ENCODE assay signal across 8 mouse cellular contexts in the genomic region with DNA sequence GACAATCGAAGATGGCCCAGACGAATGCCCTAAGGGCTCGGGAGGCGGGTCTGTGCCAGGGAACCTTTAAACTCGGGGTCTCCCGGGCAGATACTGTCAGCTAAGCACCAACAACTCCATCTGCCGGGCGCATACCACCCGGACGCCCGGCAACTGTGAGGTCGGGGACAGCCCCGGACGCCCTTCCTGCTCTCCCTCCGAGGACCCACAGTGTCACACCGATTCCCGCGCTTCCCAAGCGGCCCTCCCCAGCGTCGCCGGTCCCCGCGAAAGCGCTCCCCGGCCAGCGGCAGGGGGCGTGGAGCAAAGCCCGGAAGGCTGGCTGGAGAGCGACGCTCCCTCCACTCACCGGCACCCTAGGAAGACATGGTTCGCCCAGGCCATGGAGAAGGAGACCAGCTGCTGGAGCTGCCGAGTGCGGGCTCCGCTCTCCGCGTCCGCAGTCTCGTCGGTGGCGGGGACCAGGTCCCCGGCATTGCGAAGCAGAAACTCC. TPM values are rescaled to one million over a fixed set of nuclear protein-coding genes. Genes with fewer than 3 reads are reported as not detected.
DNase-seq lines count a peak whose midpoint lies in the region; ATAC-seq and TF ChIP-seq lines count a peak whose summit lies in the region.

No protein-coding gene starts in this region.

- in situ Hi-C loops in Patski (cut with MboI; ENCODE audit: low pct_unique_long_range_greater_than_20kb): no loop called here

- POLR2A ChIA-PET in Patski (lab: Charles Lee): no interaction called here

- no peaks in the 10 kb centered on the region for H3K27me3 ChIP-seq in Patski
- H3K27me3 ChIP-seq in forebrain, embryonic 10.5 days (ENCODE audit: poor library complexity, severe bottlenecking): no peaks in the 10 kb centered on the region
- H3K27me3 ChIP-seq in kidney, embryonic 14.5 days (ENCODE audit: control insufficient read depth, insufficient read depth, low read length): no peaks in the 10 kb centered on the region
- no peaks in the 10 kb centered on the region for H3K27me3 ChIP-seq in splenic B cell, adult 2 months (ENCODE audit: control insufficient read depth, insufficient read depth, low read length, poor library complexity, severe bottlenecking)

- no peak for TF ChIP-seq CTCF in Patski (IDR thresholded peaks at IDR 0.05)

- H3K27ac ChIP-seq in forebrain, embryonic 10.5 days: peak overlapping the region; percentile 95
- H3K27ac ChIP-seq in kidney, embryonic 14.5 days (ENCODE audit: low read depth, low read length): peak overlapping the region; percentile 91
- H3K27ac ChIP-seq in macrophage: 0 out of 2 replicates have a peak overlapping the region, but pooled peaks have one; percentile 9

- peak; percentile 8 for DNase-seq in layer of hippocampus, adult 11-12 months (ENCODE audit: low spot score)
- DNase-seq in layer of hippocampus, adult 9-10 months (ENCODE audit: low spot score): no peak
- DNase-seq in Patski (ENCODE audit: low read depth, low spot score): no peak
- DNase-seq in forebrain, embryonic 10.5 days (ENCODE audit: extremely low spot score, low spot score): no peak
- DNase-seq in splenic B cell, adult 2 months (ENCODE audit: low read depth, low spot score): peak; percentile 56
- no peak for DNase-seq in ovary, postnatal 14 days (ENCODE audit: low spot score)

- no peaks in the 10 kb centered on the region for H3K9me3 ChIP-seq in forebrain, embryonic 10.5 days
- H3K9me3 ChIP-seq in kidney, embryonic 14.5 days (ENCODE audit: control insufficient read depth, low read length): no peaks in the 10 kb centered on the region

- peaks cover 27% of the 10 kb centered on the region for H3K79me2 ChIP-seq in macrophage (ENCODE audit: inconsistent target)

- peak overlapping the region; percentile 89 for H3K9ac ChIP-seq in kidney, embryonic 14.5 days (ENCODE audit: low read depth, low read length)

- H3K36me3 ChIP-seq in forebrain, embryonic 10.5 days (replicated peaks): peaks cover 38% of the 10 kb centered on the region
- peaks cover 23% of the 10 kb centered on the region for H3K36me3 ChIP-seq in kidney, embryonic 14.5 days (ENCODE audit: control insufficient read depth, insufficient read depth, low read length)
- peaks cover 13% of the 10 kb centered on the region; the same call in 1 of the 2 replicates for H3K36me3 ChIP-seq in macrophage (ENCODE audit: inconsistent target)
- no peaks in the 10 kb centered on the region; the same call in 1 of the 2 replicates for H3K36me3 ChIP-seq in splenic B cell, adult 2 months (ENCODE audit: control insufficient read depth, insufficient read depth, low read length, poor library complexity, severe bottlenecking)

- peaks cover 19% of the 10 kb centered on the region for H3K4me1 ChIP-seq in forebrain, embryonic 10.5 days
- H3K4me1 ChIP-seq in kidney, embryonic 14.5 days (ENCODE audit: control insufficient read depth, insufficient read depth, low read length): peaks cover 5% of the 10 kb centered on the region

- peak; percentile 41 for ATAC-seq in Patski
- ATAC-seq in kidney, embryonic 14.5 days (ENCODE audit: low FRiP score, low TSS enrichment): peak; percentile 61

- CTCF ChIA-PET in Patski (lab: Charles Lee): no interaction called here

- H3K4me2 ChIP-seq in kidney, embryonic 14.5 days (replicated peaks; ENCODE audit: low read depth, low read length): peak overlapping the region; percentile 74

- under 1% methylated on average over 44 of the region's 44 CpGs for WGBS in forebrain, embryonic 10.5 days
- WGBS in kidney, embryonic 14.5 days: 0% methylated on average over 35 of the region's 44 CpGs
- WGBS in macrophage (ENCODE audit: missing documents): 1% methylated on average over 43 of the region's 44 CpGs

- H3K4me3 ChIP-seq in forebrain, embryonic 10.5 days: peak overlapping the region; percentile 97
- H3K4me3 ChIP-seq in kidney, embryonic 14.5 days (ENCODE audit: low read length): peak overlapping the region; percentile 98
- peak overlapping the region; percentile 85 for H3K4me3 ChIP-seq in macrophage (ENCODE audit: inconsistent target)

RNA-seq across cellular contexts. Expression of a gene that starts 0.5 kb away (rescaled TPM):
- 13.1 TPM for polyA plus RNA-seq in Patski (2021)
- polyA plus RNA-seq in forebrain, embryonic 10.5 days (2016; fragmentation: Nextera tagmentation; extraction: Ambion mirVana): 34.8 and 37.3 TPM in 2 replicates
- polyA plus RNA-seq in kidney, embryonic 14.5 days (2014; fragmentation: Nextera tagmentation; extraction: Ambion mirVana): 26.0 and 33.7 TPM in 2 replicates
- 10 to 100 TPM in 7 of 26 experiments, 1 to 10 TPM in 17, under 1 TPM in 2; 0.76 to 16.1 (median 5.2) TPM for total RNA-seq in macrophage (2018; cell fraction: chromatin; rRNA removed)
- total RNA-seq in macrophage (2018; cell fraction: cytosol; rRNA removed): 1 to 10 TPM; 2.3 to 7.0 (median 4.0) TPM
- total RNA-seq in macrophage (2018; cell fraction: nucleus; rRNA removed): 10 to 100 TPM in 5 of 26 experiments, 1 to 10 TPM in 21; 1.8 to 14.8 (median 4.4) TPM
- 4.7 to 7.6 TPM (median 5.2 TPM) in 3 replicates for polyA plus RNA-seq in macrophage (2018)

RNA-seq across cellular contexts. Expression of a gene that starts 37.9 kb away (rescaled TPM):
- polyA plus RNA-seq in Patski (2021) (27.2 TPM), macrophage (2018) (12.1 to 21.8 TPM (median 18.8 TPM) in 3 replicates)
- 10.9 and 13.5 TPM in 2 replicates for polyA plus RNA-seq in forebrain, embryonic 10.5 days (2016; fragmentation: Nextera tagmentation; extraction: Ambion mirVana)
- 15.0 and 22.4 TPM in 2 replicates for polyA plus RNA-seq in kidney, embryonic 14.5 days (2014; fragmentation: Nextera tagmentation; extraction: Ambion mirVana)
- total RNA-seq in macrophage (2018; cell fraction: chromatin; rRNA removed): 10 to 100 TPM in 24 of 26 experiments, 1 to 10 TPM in 2; 9.6 to 43.9 (median 24.9) TPM
- 10 to 100 TPM in 24 of 26 experiments, 1 to 10 TPM in 2; 8.4 to 26.5 (median 12.9) TPM for total RNA-seq in macrophage (2018; cell fraction: cytosol; rRNA removed)
- total RNA-seq in macrophage (2018; cell fraction: nucleus; rRNA removed): 10 to 100 TPM; 18.4 to 77.4 (median 40.8) TPM

Comparison
In these comparisons a context has a peak if more than half of its experiments do, and no peak if none do; other contexts are left out.
1. DNase-seq: peak in layer of hippocampus, adult 11-12 months (single experiment) and splenic B cell, adult 2 months (single experiment); none in layer of hippocampus, adult 9-10 months (single experiment), Patski (single experiment), forebrain, embryonic 10.5 days (single experiment) and ovary, postnatal 14 days (single experiment).
2. H3K27ac ChIP-seq: peak in every context shown above with its lines; median percentile 95 in forebrain, embryonic 10.5 days; 91 in kidney, embryonic 14.5 days; 9 in macrophage.
3. Peak in every context shown above with its lines, with median percentiles within 50 percentile points of each other: H3K4me3 ChIP-seq.